Mouse (Mus musculus) MEL (cell line): ENCODE results near the gene Tbccd1. TPM values are rescaled to one million over a fixed set of nuclear protein-coding genes. Genes with fewer than 3 reads are reported as not detected.
A peak's percentile ranks its signal among the peaks of the same experiment; 100 is the strongest.

Source experiments
- DNase-seq: peaks from one replicate; pipeline ENCODE4 v3.0.0; 2011; ENCODE audit warnings: low read depth, low spot score
- H3K27ac ChIP-seq: 2 replicates; pipeline ENCODE4 v1.5.1; 2012; ENCODE audit warnings: low read depth, mild to moderate bottlenecking, control low read depth, low read length, moderate library complexity; ENCODE audit not compliant: control insufficient read depth
- H3K27me3 ChIP-seq, 2 experiments: fragments of 150-350 bp in 1 of 2; sonication (generic) in 1 of 2; 2 replicates each; pipeline ENCODE4 v1.6.1; 2012; ENCODE audit warnings: low read length in 2 of 2, mild to moderate bottlenecking in 2 of 2, improper control_type of control experiment in 1 of 2, moderate library complexity in 1 of 2; ENCODE audit not compliant: insufficient read depth in 2 of 2, control insufficient read depth in 1 of 2
- H3K36me3 ChIP-seq, 2 experiments: 2 replicates each; pipeline ENCODE4 v1.6.1; 2012 to 2014; ENCODE audit warnings: low read length in 2 of 2, improper control_type of control experiment in 1 of 2, inconsistent platforms in 1 of 2, mild to moderate bottlenecking in 1 of 2; ENCODE audit not compliant: insufficient read depth in 2 of 2, control insufficient read depth in 1 of 2
- H3K4me1 ChIP-seq, 2 experiments: fragments of 150-350 bp in 1 of 2; sonication (generic) in 1 of 2; 2 replicates each; pipeline ENCODE4 v1.6.1; 2012; ENCODE audit warnings: low read length in 2 of 2, improper control_type of control experiment in 1 of 2, mild to moderate bottlenecking in 1 of 2; ENCODE audit not compliant: insufficient read depth in 2 of 2, control insufficient read depth in 1 of 2
- H3K4me3 ChIP-seq, 2 experiments: fragments of 150-350 bp in 1 of 2; sonication (generic) in 1 of 2; 2 replicates each; pipeline ENCODE4 v1.5.1; 2012; ENCODE audit warnings: low read depth in 2 of 2, low read length in 2 of 2, mild to moderate bottlenecking in 2 of 2, moderate library complexity in 2 of 2, control low read depth in 1 of 2, improper control_type of control experiment in 1 of 2; ENCODE audit not compliant: control insufficient read depth in 1 of 2, insufficient read depth in 1 of 2
- H3K79me2 ChIP-seq: 2 replicates; pipeline ENCODE4 v1.6.1; 2012; ENCODE audit warnings: mild to moderate bottlenecking, low read length, moderate library complexity; ENCODE audit not compliant: control insufficient read depth, poor library complexity, insufficient read depth
- H3K9ac ChIP-seq: 2 replicates; pipeline ENCODE4 v1.6.1; 2012; ENCODE audit warnings: low read depth, mild to moderate bottlenecking, control low read depth, low read length, moderate library complexity; ENCODE audit not compliant: control insufficient read depth, poor library complexity, severe bottlenecking
- H3K9me3 ChIP-seq: fragments of 150-350 bp; sonication (generic); replicated peaks from 2 replicates; pipeline ENCODE4 v1.6.1; 2012; ENCODE audit warnings: mild to moderate bottlenecking, low read length, improper control_type of control experiment, moderate library complexity; ENCODE audit not compliant: insufficient read depth
- CHD1 ChIP-seq: IDR thresholded peaks from 2 replicates; pipeline ENCODE4 v1.6.1; 2012; ENCODE audit warnings: low read depth, mild to moderate bottlenecking, inconsistent platforms, low read length, improper control_type of control experiment
- CTCF ChIP-seq, 3 experiments: IDR thresholded peaks in 2 of 3; conservative IDR thresholded peaks in 1 of 3; 2 replicates each; pipeline ENCODE4 v1.5.1; 2011 to 2012; ENCODE audit warnings: low read length in 3 of 3, low read depth in 2 of 3, mild to moderate bottlenecking in 2 of 3, improper control_type of control experiment in 1 of 3, inconsistent platforms in 1 of 3, mixed read lengths in 1 of 3, moderate library complexity in 1 of 3; ENCODE audit not compliant: control insufficient read depth in 1 of 3, insufficient read depth in 1 of 3, poor library complexity in 1 of 3, severe bottlenecking in 1 of 3
- EP300 ChIP-seq, 2 experiments: IDR thresholded peaks; 2 replicates each; pipeline ENCODE4 v1.6.1; 2011; ENCODE audit warnings: improper control_type of control experiment in 2 of 2, low read length in 2 of 2, low read depth in 1 of 2, mild to moderate bottlenecking in 1 of 2
- ETS1 ChIP-seq: IDR thresholded peaks from 2 replicates; pipeline ENCODE4 v1.6.1; 2012; ENCODE audit warnings: low read depth, mild to moderate bottlenecking, inconsistent platforms, low read length, improper control_type of control experiment, moderate library complexity
- HCFC1 ChIP-seq: IDR thresholded peaks from 2 replicates; pipeline ENCODE4 v1.6.1; 2012; ENCODE audit warnings: low read depth, mild to moderate bottlenecking, inconsistent platforms, low read length, improper control_type of control experiment, moderate library complexity
- JUND ChIP-seq: IDR thresholded peaks from 2 replicates; pipeline ENCODE4 v1.6.1; 2011; ENCODE audit warnings: low read depth, mild to moderate bottlenecking, improper control_type of control experiment, low read length
- MAFK ChIP-seq: IDR thresholded peaks from 2 replicates; pipeline ENCODE4 v1.6.1; 2011; ENCODE audit warnings: low read depth, mild to moderate bottlenecking, low read length, improper control_type of control experiment, borderline replicate concordance
- MXI1 ChIP-seq: IDR thresholded peaks from 2 replicates; pipeline ENCODE4 v1.6.1; 2011; ENCODE audit warnings: mild to moderate bottlenecking, low read depth, low read length, improper control_type of control experiment
- MYB ChIP-seq: IDR thresholded peaks from 2 replicates; pipeline ENCODE4 v1.6.1; 2011; ENCODE audit warnings: mild to moderate bottlenecking, low read depth, low read length, improper control_type of control experiment
- MYC ChIP-seq: IDR thresholded peaks from 2 replicates; pipeline ENCODE4 v1.6.1; 2011; ENCODE audit warnings: low read depth, mild to moderate bottlenecking, low read length, improper control_type of control experiment, moderate library complexity
- NELFE ChIP-seq: IDR thresholded peaks from 2 replicates; pipeline ENCODE4 v1.6.1; 2011; ENCODE audit warnings: low read depth, low read length, improper control_type of control experiment
- RAD21 ChIP-seq: IDR thresholded peaks from 2 replicates; pipeline ENCODE4 v1.6.1; 2011; ENCODE audit warnings: mild to moderate bottlenecking, low read depth, low read length, improper control_type of control experiment
- TAL1 ChIP-seq: IDR thresholded peaks from 2 replicates; pipeline ENCODE4 v1.6.1; 2012; ENCODE audit warnings: mild to moderate bottlenecking, inconsistent platforms, low read length, moderate library complexity, mixed read lengths
- TCF12 ChIP-seq: IDR thresholded peaks from 2 replicates; pipeline ENCODE4 v1.6.1; 2014; ENCODE audit warnings: low read depth, mild to moderate bottlenecking, inconsistent platforms, low read length, improper control_type of control experiment, moderate library complexity
- UBTF ChIP-seq: IDR thresholded peaks from 2 replicates; pipeline ENCODE4 v1.6.1; 2012; ENCODE audit warnings: low read depth, mild to moderate bottlenecking, inconsistent platforms, low read length, improper control_type of control experiment, moderate library complexity, borderline replicate concordance; ENCODE audit not compliant: insufficient read depth
- USF2 ChIP-seq, 2 experiments: IDR thresholded peaks; 2 replicates each; pipeline ENCODE4 v1.6.1; 2011 to 2012; ENCODE audit warnings: improper control_type of control experiment in 2 of 2, low read length in 2 of 2, borderline replicate concordance in 1 of 2, inconsistent platforms in 1 of 2, low read depth in 1 of 2, mild to moderate bottlenecking in 1 of 2; ENCODE audit not compliant: insufficient read depth in 1 of 2
- ZC3H11A ChIP-seq: IDR thresholded peaks from 2 replicates; pipeline ENCODE4 v1.6.1; 2012; ENCODE audit warnings: low read depth, mild to moderate bottlenecking, inconsistent platforms, low read length, improper control_type of control experiment
- ZMIZ1 ChIP-seq: IDR thresholded peaks from 2 replicates; pipeline ENCODE4 v1.6.1; 2012; ENCODE audit warnings: low read depth, mild to moderate bottlenecking, inconsistent platforms, low read length, improper control_type of control experiment, moderate library complexity
- polyA plus RNA-seq, 2 experiments: library from polyadenylated mRNA; stranded (reverse) in 1 of 2; unstranded in 1 of 2; fragments of >175 nt in 1 of 2; fragments of >200 nt in 1 of 2; gene quantifications; 2 replicates each; pipeline versions ENCODE4 v1.2.1 to v1.2.4; 2012; ENCODE audit warnings: low replicate concordance in 2 of 2, low read depth in 1 of 2; ENCODE audit not compliant: insufficient read length in 2 of 2, insufficient read depth in 1 of 2, missing spikeins in 1 of 2
- total RNA-seq: library from RNA; depleted of rRNA; stranded (reverse); fragments of 300-350 nt; gene quantifications from 2 replicates; pipeline ENCODE4 v1.2.3, GENCODE M21; 2012

The Tbccd1 gene
- total and polyA plus RNA-seq, 3 experiments: 23.8 to 28.7 TPM; not detected in 1

- DNase-seq: peak; percentile 6
- H3K79me2 ChIP-seq: no peaks in the 10 kb centered on the region
- no peak overlapping the region for H3K9ac ChIP-seq
- no peaks in the 10 kb centered on the region for H3K9me3 ChIP-seq
- no peak overlapping the region for H3K4me3 ChIP-seq
- TF ChIP-seq TCF12 (no peak), ETS1 (no peak), CTCF (IDR thresholded peaks at IDR 0.05 in 2 of 3, conservative IDR thresholded peaks at IDR 0.05 in 1 of 3; ENCODE audit: control insufficient read depth in 1 of 3, insufficient read depth in 1 of 3, low read depth in 2 of 3, low read length in 3 of 3, poor library complexity in 1 of 3, severe bottlenecking in 1 of 3) (peak in 1 of 3 experiments; percentile 10; a peak in 1 of 6 replicates)
- H3K27ac ChIP-seq: no peak overlapping the region
- no peaks in the 10 kb centered on the region for H3K27me3 ChIP-seq
- H3K4me1 ChIP-seq: no peaks in the 10 kb centered on the region
- no peaks in the 10 kb centered on the region for H3K36me3 ChIP-seq
Measured at GRCm38 (mm10) chr16:22767405-22767804, 90.1 kb downstream of the Tbccd1 start.

- H3K4me3 ChIP-seq: no peak overlapping the region
- TF ChIP-seq MXI1 (no peak), MYC (no peak), NELFE (no peak), TCF12 (no peak), ZC3H11A (no peak), HCFC1 (no peak), ZMIZ1 (no peak), JUND (no peak), TAL1 (no peak), MAFK (no peak), USF2 (IDR thresholded peaks at IDR 0.05; ENCODE audit: borderline replicate concordance in 1 of 2, insufficient read depth in 1 of 2, low read depth in 1 of 2, low read length in 2 of 2) (no peak), EP300 (IDR thresholded peaks at IDR 0.05; ENCODE audit: low read depth in 1 of 2, low read length in 2 of 2) (no peak)
- no peak for DNase-seq
- no peaks in the 10 kb centered on the region for H3K4me1 ChIP-seq
- H3K36me3 ChIP-seq: no peaks in the 10 kb centered on the region
- H3K9ac ChIP-seq: no peak overlapping the region
- no peaks in the 10 kb centered on the region for H3K79me2 ChIP-seq
- H3K27me3 ChIP-seq: no peaks in the 10 kb centered on the region
- H3K27ac ChIP-seq: no peak overlapping the region
- no peaks in the 10 kb centered on the region for H3K9me3 ChIP-seq
Measured at GRCm38 (mm10) chr16:22766738-22767211, 90.7 kb downstream of the Tbccd1 start.

GRCm38 (mm10) chr16:22765531-22765930, 91.9 kb downstream of the Tbccd1 start:
- no peaks in the 10 kb centered on the region for H3K9me3 ChIP-seq
- TF ChIP-seq UBTF (no peak), MYC (no peak), MYB (no peak), RAD21 (no peak), CHD1 (no peak), USF2 (IDR thresholded peaks at IDR 0.05; ENCODE audit: borderline replicate concordance in 1 of 2, insufficient read depth in 1 of 2, low read depth in 1 of 2, low read length in 2 of 2) (no peak)
- TF ChIP-seq, all 39 proteins: peak for 0
- Histone ChIP-seq H3K36me3 (no peaks in the 10 kb centered on the region), H3K27me3 (no peaks in the 10 kb centered on the region), H3K4me1 (no peaks in the 10 kb centered on the region), H3K9ac (no peak overlapping the region), H3K27ac (no peak overlapping the region), H3K79me2 (no peaks in the 10 kb centered on the region), H3K4me3 (no peak overlapping the region)
- DNase-seq: no peak
